Mouse (Mus musculus): ENCODE data around the gene Zfp618. TPM values are rescaled to one million over a fixed set of nuclear protein-coding genes. Genes with fewer than 3 reads are reported as not detected.

Zfp618 gene
- polyA plus RNA-seq, 1 experiment from 2014 or later, result 32.0 TPM

DNA sequence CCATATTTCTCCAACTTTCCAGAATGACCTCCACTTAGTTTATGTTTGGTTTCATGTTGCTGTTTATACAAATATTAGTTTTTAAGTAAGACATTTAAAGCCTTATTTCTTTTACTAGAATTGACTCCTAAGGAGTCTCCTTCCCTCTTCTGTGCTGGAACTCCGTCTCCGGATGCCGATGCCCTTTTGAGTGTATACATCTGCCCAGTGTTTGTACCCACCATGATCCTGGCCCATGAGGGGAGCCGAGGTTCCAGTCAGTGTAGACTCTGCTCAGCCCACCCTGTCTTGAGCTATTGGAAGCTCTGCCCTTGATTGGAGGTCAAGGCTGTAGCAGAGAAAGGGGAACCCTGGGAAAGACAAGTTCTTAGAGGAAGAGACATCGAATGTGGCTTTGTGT, 18.2 kb downstream of the Zfp618 start:
- H3K4me2 ChIP-seq (replicated peaks; ENCODE audit: low read depth, low read length), result no peak overlapping the region
- no peaks in the 10 kb centered on the region for H3K27me3 ChIP-seq (ENCODE audit: control insufficient read depth, insufficient read depth, low read length)
- whole genome bisulfite sequencing, result 94% methylated on average over 5 of the region's 5 CpGs
- no peaks in the 10 kb centered on the region for H3K9me3 ChIP-seq (ENCODE audit: control insufficient read depth, low read depth, low read length)
- peaks cover 3% of the 10 kb centered on the region; the same call in 1 of the 2 replicates for H3K4me1 ChIP-seq (ENCODE audit: control insufficient read depth, insufficient read depth, low read length)
- H3K36me3 ChIP-seq (ENCODE audit: control insufficient read depth, insufficient read depth, low read length), result no peaks in the 10 kb centered on the region
- no peak overlapping the region for H3K4me3 ChIP-seq (ENCODE audit: low read depth, low read length)
- H3K27ac ChIP-seq (ENCODE audit: low read length), result no peak overlapping the region
- ATAC-seq (ENCODE audit: insufficient number of reproducible peaks, insufficient read depth, low FRiP score, low read depth), result no peak
- no peak overlapping the region for H3K9ac ChIP-seq (replicated peaks; ENCODE audit: low read depth, low read length)

DNA sequence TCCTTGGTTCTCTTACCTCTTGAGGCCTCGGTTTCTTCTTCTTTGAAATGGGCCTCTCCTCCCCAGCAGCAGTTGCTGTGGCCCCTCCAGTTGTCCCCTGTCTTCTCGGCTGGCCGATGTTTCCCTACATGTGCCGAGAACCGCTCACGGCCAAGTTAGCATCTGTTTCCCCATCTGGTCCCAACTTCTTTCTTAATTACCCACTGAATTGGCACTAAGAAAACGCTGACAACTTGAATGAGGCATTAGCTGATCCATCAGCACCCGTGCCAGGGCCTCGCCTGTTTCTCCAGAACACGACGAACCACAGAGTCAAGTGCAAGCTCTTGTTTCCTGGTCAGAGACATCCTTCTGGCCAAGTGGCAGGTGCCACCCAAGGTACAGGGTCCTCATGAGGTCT, 26.0 kb downstream of the Zfp618 start:
- Histone ChIP-seq H3K9me3 (ENCODE audit: control insufficient read depth, low read depth, low read length) (no peaks in the 10 kb centered on the region), H3K27ac (ENCODE audit: low read length) (no peak overlapping the region), H3K36me3 (ENCODE audit: control insufficient read depth, insufficient read depth, low read length) (no peaks in the 10 kb centered on the region), H3K27me3 (ENCODE audit: control insufficient read depth, insufficient read depth, low read length) (no peaks in the 10 kb centered on the region), H3K9ac (replicated peaks; ENCODE audit: low read depth, low read length) (no peak overlapping the region), H3K4me1 (ENCODE audit: control insufficient read depth, insufficient read depth, low read length) (0 out of 2 replicates have a peak, but pooled peaks cover 3% of the 10 kb centered on the region), H3K4me3 (ENCODE audit: low read depth, low read length) (no peak overlapping the region), H3K4me2 (replicated peaks; ENCODE audit: low read depth, low read length) (no peak overlapping the region)
- no peak for ATAC-seq (ENCODE audit: insufficient number of reproducible peaks, insufficient read depth, low FRiP score, low read depth)
- WGBS, result 83% methylated on average over 11 of the region's 11 CpGs

DNA sequence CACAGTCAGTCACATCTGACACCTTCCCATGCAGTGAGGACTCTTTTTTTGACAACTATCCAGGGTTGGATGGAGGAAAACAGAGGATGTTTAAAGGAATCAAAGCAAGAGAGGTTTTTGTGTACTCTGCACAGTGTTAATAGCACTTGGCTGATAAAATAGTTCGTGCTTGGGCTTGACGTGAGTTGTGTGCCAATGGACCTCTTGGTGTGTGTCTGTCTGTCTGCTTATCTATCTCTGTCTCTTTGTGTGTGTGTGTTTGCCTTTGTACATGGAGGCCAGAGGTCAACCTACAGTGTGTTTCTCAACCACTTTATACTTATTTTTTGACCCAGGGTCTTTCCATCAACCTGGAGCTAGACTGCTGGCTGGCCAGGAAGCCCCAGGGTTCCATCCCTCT, 27.8 kb downstream of the Zfp618 start:
- H3K27me3 ChIP-seq (ENCODE audit: control insufficient read depth, insufficient read depth, low read length), result no peaks in the 10 kb centered on the region
- no peak overlapping the region for H3K4me3 ChIP-seq (ENCODE audit: low read depth, low read length)
- no peak overlapping the region for H3K9ac ChIP-seq (replicated peaks; ENCODE audit: low read depth, low read length)
- no peak for ATAC-seq (ENCODE audit: insufficient number of reproducible peaks, insufficient read depth, low FRiP score, low read depth)
- WGBS, result 58% methylated on average over 2 of the region's 2 CpGs
- H3K4me2 ChIP-seq (replicated peaks; ENCODE audit: low read depth, low read length), result no peak overlapping the region
- no peak overlapping the region for H3K27ac ChIP-seq (ENCODE audit: low read length)
- peaks cover 12% of the 10 kb centered on the region for H3K4me1 ChIP-seq (ENCODE audit: control insufficient read depth, insufficient read depth, low read length)
- no peaks in the 10 kb centered on the region for H3K9me3 ChIP-seq (ENCODE audit: control insufficient read depth, low read depth, low read length)
- H3K36me3 ChIP-seq (ENCODE audit: control insufficient read depth, insufficient read depth, low read length), result 0 out of 2 replicates have a peak, but pooled peaks cover 4% of the 10 kb centered on the region

DNA sequence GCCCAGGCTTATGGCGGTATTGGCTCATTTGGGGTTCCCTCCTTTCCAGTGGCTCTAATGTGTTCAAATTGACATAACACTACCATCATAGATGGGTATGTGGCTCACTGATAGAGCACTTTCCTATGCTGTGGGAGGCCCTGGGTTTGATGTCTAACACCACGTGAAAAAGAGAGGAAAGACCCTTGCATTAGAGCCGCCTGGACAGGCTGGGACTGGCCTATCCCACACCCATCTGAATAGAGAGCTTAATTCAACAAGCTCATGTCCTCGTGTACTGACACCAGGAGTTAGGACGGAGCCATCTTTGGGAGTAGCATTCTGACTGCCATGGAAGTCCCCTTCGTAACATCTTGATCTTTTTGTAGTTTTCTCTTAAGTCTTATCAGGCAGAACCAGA, 32.2 kb downstream of the Zfp618 start:
- H3K4me2 ChIP-seq (replicated peaks; ENCODE audit: low read depth, low read length), result no peak overlapping the region
- 75% methylated on average over 6 of the region's 6 CpGs for WGBS
- no peak for ATAC-seq (ENCODE audit: insufficient number of reproducible peaks, insufficient read depth, low FRiP score, low read depth)
- peak overlapping the region; percentile 22; the same call in 1 of the 2 replicates for H3K27ac ChIP-seq (ENCODE audit: low read length)
- peaks cover 40% of the 10 kb centered on the region for H3K4me1 ChIP-seq (ENCODE audit: control insufficient read depth, insufficient read depth, low read length)
- no peaks in the 10 kb centered on the region for H3K9me3 ChIP-seq (ENCODE audit: control insufficient read depth, low read depth, low read length)
- 0 out of 2 replicates have a peak, but pooled peaks cover 4% of the 10 kb centered on the region for H3K36me3 ChIP-seq (ENCODE audit: control insufficient read depth, insufficient read depth, low read length)
- no peaks in the 10 kb centered on the region for H3K27me3 ChIP-seq (ENCODE audit: control insufficient read depth, insufficient read depth, low read length)
- H3K4me3 ChIP-seq (ENCODE audit: low read depth, low read length), result no peak overlapping the region
- H3K9ac ChIP-seq (replicated peaks; ENCODE audit: low read depth, low read length), result no peak overlapping the region

DNA sequence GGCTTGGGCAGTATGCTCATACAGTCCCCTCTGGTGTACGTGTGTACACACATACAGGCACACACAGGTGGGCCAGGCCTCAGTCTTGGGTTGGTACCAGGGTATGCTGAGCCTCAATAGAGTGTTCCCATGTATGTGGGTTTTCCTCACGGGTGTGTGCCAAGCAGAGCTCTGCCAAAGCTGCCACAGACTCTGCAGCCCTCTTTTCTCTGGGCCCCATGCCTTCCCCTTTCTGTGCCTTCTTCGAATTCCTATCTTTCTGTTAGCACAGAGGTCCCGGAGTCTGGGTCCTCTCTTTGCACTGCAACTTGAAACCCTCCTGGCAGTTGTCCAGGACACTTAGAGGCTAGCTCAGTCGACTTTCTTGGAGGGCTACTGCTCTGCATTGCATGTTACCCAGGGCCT, 33.1 kb downstream of the Zfp618 start:
- peak; percentile 79 for ATAC-seq (ENCODE audit: insufficient number of reproducible peaks, insufficient read depth, low FRiP score, low read depth)
- peaks cover 37% of the 10 kb centered on the region for H3K4me1 ChIP-seq (ENCODE audit: control insufficient read depth, insufficient read depth, low read length)

DNA sequence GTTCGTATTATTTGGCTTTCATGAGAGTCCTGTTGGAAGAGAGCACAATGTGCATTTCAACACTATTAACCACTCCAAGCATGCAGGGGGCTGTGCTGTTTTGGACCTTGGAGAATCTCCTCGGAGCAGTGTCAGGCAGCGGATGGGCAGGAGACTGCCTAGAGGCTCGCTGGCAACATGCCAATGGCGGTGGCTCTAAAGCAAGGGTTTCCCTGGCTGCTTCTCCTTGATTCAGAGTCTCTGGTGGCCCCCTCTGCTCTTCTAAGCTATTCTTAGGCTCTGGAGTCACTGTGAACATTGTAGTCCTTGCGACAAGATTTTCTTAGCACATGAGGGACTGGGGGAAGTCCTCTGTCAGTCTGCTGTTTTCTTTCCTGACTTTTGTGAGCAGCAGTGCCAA, 33.5 kb downstream of the Zfp618 start:
- H3K4me2 ChIP-seq (replicated peaks; ENCODE audit: low read depth, low read length), result no peak overlapping the region; the same call in 1 of the 2 replicates
- H3K4me1 ChIP-seq (ENCODE audit: control insufficient read depth, insufficient read depth, low read length), result peaks cover 37% of the 10 kb centered on the region
- 34% methylated on average over 6 of the region's 6 CpGs for WGBS
- no peak overlapping the region for H3K4me3 ChIP-seq (ENCODE audit: low read depth, low read length)
- H3K9me3 ChIP-seq (ENCODE audit: control insufficient read depth, low read depth, low read length), result no peaks in the 10 kb centered on the region
- peak; percentile 11; the same call in 1 of the 2 replicates for ATAC-seq (ENCODE audit: insufficient number of reproducible peaks, insufficient read depth, low FRiP score, low read depth)
- no peak overlapping the region for H3K9ac ChIP-seq (replicated peaks; ENCODE audit: low read depth, low read length)
- peak overlapping the region; percentile 83 for H3K27ac ChIP-seq (ENCODE audit: low read length)
- H3K36me3 ChIP-seq (ENCODE audit: control insufficient read depth, insufficient read depth, low read length), result 0 out of 2 replicates have a peak, but pooled peaks cover 4% of the 10 kb centered on the region
- H3K27me3 ChIP-seq (ENCODE audit: control insufficient read depth, insufficient read depth, low read length), result no peaks in the 10 kb centered on the region

More for the DNA sequence above, 33.1 kb downstream of the Zfp618 start:
- Histone ChIP-seq H3K27ac (ENCODE audit: low read length) (peak overlapping the region; percentile 83), H3K36me3 (ENCODE audit: control insufficient read depth, insufficient read depth, low read length) (0 out of 2 replicates have a peak, but pooled peaks cover 4% of the 10 kb centered on the region), H3K27me3 (ENCODE audit: control insufficient read depth, insufficient read depth, low read length) (no peaks in the 10 kb centered on the region), H3K4me2 (replicated peaks; ENCODE audit: low read depth, low read length) (no peak overlapping the region; the same call in 1 of the 2 replicates), H3K9me3 (ENCODE audit: control insufficient read depth, low read depth, low read length) (no peaks in the 10 kb centered on the region), H3K9ac (replicated peaks; ENCODE audit: low read depth, low read length) (no peak overlapping the region), H3K4me3 (ENCODE audit: low read depth, low read length) (no peak overlapping the region)
- 17% methylated on average over 5 of the region's 5 CpGs for whole genome bisulfite sequencing

DNA sequence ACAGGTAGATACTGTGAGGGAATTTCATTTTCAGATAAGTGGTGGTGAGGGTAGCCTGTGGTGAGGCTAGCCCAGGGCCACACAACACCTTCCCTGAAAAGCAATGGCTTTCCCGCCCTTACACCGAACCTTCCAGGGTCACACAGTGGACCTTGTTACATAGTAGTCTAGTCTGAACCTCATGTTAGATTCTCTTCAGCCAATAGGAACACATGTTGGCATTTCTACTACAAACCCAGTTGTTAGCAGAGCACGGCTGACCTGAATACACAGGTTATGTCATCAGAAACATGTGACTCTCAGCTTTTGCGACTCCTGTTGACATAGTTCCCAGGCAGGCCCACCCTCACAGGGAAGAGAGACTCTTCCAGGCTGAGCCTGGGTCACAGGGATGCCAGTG, 33.9 kb downstream of the Zfp618 start:
- H3K9ac ChIP-seq (replicated peaks; ENCODE audit: low read depth, low read length), result no peak overlapping the region
- 69% methylated on average over 4 of the region's 4 CpGs for WGBS

DNA sequence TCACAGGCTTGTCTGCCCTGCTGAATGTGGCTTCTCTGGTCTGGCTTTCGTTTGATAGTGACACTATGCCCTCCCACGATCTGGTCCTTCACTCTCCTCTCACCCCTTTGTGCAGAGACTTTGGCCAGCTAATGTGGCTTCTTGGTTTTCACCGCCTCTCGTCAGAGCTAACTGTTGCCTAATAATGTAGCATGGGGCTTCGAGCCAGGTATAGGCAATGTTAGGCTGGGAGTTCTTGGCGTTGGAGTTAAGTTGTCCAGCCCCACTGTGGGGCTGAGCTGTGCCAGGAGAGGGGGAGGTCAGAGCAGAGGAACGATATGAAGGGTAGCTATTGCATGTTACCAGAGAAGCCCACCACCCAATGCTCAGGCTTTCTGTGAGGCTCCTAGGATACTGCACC, 34.5 kb downstream of the Zfp618 start:
- Histone ChIP-seq H3K4me2 (replicated peaks; ENCODE audit: low read depth, low read length) (no peak overlapping the region), H3K9me3 (ENCODE audit: control insufficient read depth, low read depth, low read length) (no peaks in the 10 kb centered on the region), H3K27me3 (ENCODE audit: control insufficient read depth, insufficient read depth, low read length) (no peaks in the 10 kb centered on the region), H3K36me3 (ENCODE audit: control insufficient read depth, insufficient read depth, low read length) (0 out of 2 replicates have a peak, but pooled peaks cover 4% of the 10 kb centered on the region), H3K9ac (replicated peaks; ENCODE audit: low read depth, low read length) (no peak overlapping the region), H3K27ac (ENCODE audit: low read length) (no peak overlapping the region), H3K4me3 (ENCODE audit: low read depth, low read length) (no peak overlapping the region), H3K4me1 (ENCODE audit: control insufficient read depth, insufficient read depth, low read length) (peaks cover 40% of the 10 kb centered on the region)
- 68% methylated on average over 7 of the region's 7 CpGs for WGBS
- ATAC-seq (ENCODE audit: insufficient number of reproducible peaks, insufficient read depth, low FRiP score, low read depth), result no peak

More for the DNA sequence above, 33.9 kb downstream of the Zfp618 start:
- ATAC-seq (ENCODE audit: insufficient number of reproducible peaks, insufficient read depth, low FRiP score, low read depth), result peak; percentile 21; the same call in 1 of the 2 replicates
- H3K4me2 ChIP-seq (replicated peaks; ENCODE audit: low read depth, low read length), result no peak overlapping the region
- H3K9me3 ChIP-seq (ENCODE audit: control insufficient read depth, low read depth, low read length), result no peaks in the 10 kb centered on the region
- peaks cover 37% of the 10 kb centered on the region for H3K4me1 ChIP-seq (ENCODE audit: control insufficient read depth, insufficient read depth, low read length)
- H3K27me3 ChIP-seq (ENCODE audit: control insufficient read depth, insufficient read depth, low read length), result no peaks in the 10 kb centered on the region
- 0 out of 2 replicates have a peak, but pooled peaks cover 4% of the 10 kb centered on the region for H3K36me3 ChIP-seq (ENCODE audit: control insufficient read depth, insufficient read depth, low read length)
- H3K4me3 ChIP-seq (ENCODE audit: low read depth, low read length), result no peak overlapping the region
- H3K27ac ChIP-seq (ENCODE audit: low read length), result peak overlapping the region; percentile 83
